Mouse (Mus musculus): ENCODE measurements around the gene Fgf14. TPM values are rescaled to one million over a fixed set of nuclear protein-coding genes. Genes with fewer than 3 reads are reported as not detected.

Gene Fgf14
- polyA plus RNA-seq, 1 experiment, result 0.03 TPM

DNA sequence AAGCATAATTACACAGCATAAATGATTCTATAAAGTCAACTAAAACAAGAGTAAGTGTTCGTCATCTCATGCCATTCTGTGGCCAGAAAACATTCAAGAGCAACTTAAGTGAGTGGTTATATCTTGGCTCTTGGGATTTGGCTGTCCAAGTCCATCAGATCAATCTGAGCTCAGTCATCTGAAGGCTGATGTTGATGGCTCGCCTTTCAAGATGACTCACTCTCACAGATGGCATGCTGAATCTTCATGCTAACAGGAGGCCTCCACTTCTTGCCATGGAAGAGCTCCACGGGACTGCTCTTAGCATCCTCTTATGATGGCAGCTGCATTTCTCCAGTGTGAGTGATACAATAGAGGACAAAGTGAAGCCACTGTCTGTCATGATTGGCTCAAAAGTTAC lies 34.1 kb downstream of the Fgf14 start:
- TF ChIP-seq POLR2A (IDR thresholded peaks at IDR 0.05; ENCODE audit: low read depth, low read length) (no peak), CTCF (IDR thresholded peaks at IDR 0.05; ENCODE audit: extremely low read depth, insufficient read length, insufficient replicate concordance, low read depth, low read length) (no peak)
- H3K4me3 ChIP-seq (ENCODE audit: low read depth, low read length), result no peak overlapping the region
- WGBS, result 56% methylated on average over 3 of the region's 3 CpGs
- H3K27ac ChIP-seq (ENCODE audit: insufficient read depth, low read depth, low read length), result no peak overlapping the region
- H3K4me1 ChIP-seq (ENCODE audit: control insufficient read depth, insufficient read depth, insufficient read length, low read length), result no peaks in the 10 kb centered on the region
- H3K27me3 ChIP-seq (ENCODE audit: control insufficient read depth, insufficient read depth, low read length), result no peaks in the 10 kb centered on the region
- H3K36me3 ChIP-seq (ENCODE audit: control insufficient read depth, insufficient read depth, low read length), result no peaks in the 10 kb centered on the region

DNA sequence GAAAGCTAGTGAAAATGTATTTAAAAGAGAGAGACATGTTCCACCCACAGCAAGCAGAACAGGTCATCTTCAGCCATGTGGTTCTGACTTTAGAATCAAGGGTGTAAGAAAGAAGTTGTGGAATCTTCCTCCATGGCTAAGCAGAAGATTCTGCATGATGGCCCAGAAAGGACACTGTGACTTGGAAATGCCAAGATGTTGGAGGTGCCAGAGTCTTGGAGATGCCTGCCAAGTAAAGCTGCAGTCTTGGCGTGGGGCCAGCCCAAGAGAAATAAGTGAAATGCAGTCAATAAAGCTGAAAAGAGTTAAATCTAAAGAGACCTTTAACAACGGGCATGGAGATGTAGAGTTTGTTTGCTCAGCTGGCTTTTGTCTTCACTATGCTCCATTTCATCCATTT lies 42.0 kb downstream of the Fgf14 start:
- Histone ChIP-seq H3K4me1 (ENCODE audit: control insufficient read depth, insufficient read depth, insufficient read length, low read length) (no peaks in the 10 kb centered on the region), H3K4me3 (ENCODE audit: low read depth, low read length) (no peak overlapping the region), H3K36me3 (ENCODE audit: control insufficient read depth, insufficient read depth, low read length) (no peaks in the 10 kb centered on the region), H3K27me3 (ENCODE audit: control insufficient read depth, insufficient read depth, low read length) (no peaks in the 10 kb centered on the region), H3K27ac (ENCODE audit: insufficient read depth, low read depth, low read length) (no peak overlapping the region)
- WGBS, result 41% methylated on average over 2 of the region's 2 CpGs
- TF ChIP-seq CTCF (IDR thresholded peaks at IDR 0.05; ENCODE audit: extremely low read depth, insufficient read length, insufficient replicate concordance, low read depth, low read length), result no peak
- no peak for TF ChIP-seq POLR2A (IDR thresholded peaks at IDR 0.05; ENCODE audit: low read depth, low read length)

DNA sequence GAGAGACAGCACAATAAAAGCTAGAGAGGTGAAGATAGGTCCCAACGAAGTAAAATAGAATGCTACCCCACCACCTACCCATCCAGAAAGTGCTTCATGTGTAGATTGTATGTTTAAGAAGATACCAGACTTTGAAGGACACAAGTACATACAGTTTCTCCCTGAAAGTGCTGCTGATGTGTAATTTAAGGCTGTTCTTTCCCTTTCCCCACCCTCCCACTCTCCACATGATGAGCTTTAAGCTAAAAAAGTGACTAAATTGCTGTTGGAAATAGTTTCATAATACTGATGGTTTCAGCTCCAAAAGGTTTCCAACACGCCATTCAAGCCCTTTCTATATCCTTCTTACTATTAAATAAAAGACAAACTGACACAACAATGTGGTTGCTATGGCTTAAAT lies 63.5 kb downstream of the Fgf14 start:
- 55% methylated on average over 2 of the region's 2 CpGs for WGBS
- TF ChIP-seq POLR2A (IDR thresholded peaks at IDR 0.05; ENCODE audit: low read depth, low read length) (no peak), CTCF (IDR thresholded peaks at IDR 0.05; ENCODE audit: extremely low read depth, insufficient read length, insufficient replicate concordance, low read depth, low read length) (no peak)
- no peak overlapping the region for H3K27ac ChIP-seq (ENCODE audit: insufficient read depth, low read depth, low read length)
- H3K27me3 ChIP-seq (ENCODE audit: control insufficient read depth, insufficient read depth, low read length), result no peaks in the 10 kb centered on the region
- H3K36me3 ChIP-seq (ENCODE audit: control insufficient read depth, insufficient read depth, low read length), result no peaks in the 10 kb centered on the region
- H3K4me3 ChIP-seq (ENCODE audit: low read depth, low read length), result no peak overlapping the region
- no peaks in the 10 kb centered on the region for H3K4me1 ChIP-seq (ENCODE audit: control insufficient read depth, insufficient read depth, insufficient read length, low read length)

DNA sequence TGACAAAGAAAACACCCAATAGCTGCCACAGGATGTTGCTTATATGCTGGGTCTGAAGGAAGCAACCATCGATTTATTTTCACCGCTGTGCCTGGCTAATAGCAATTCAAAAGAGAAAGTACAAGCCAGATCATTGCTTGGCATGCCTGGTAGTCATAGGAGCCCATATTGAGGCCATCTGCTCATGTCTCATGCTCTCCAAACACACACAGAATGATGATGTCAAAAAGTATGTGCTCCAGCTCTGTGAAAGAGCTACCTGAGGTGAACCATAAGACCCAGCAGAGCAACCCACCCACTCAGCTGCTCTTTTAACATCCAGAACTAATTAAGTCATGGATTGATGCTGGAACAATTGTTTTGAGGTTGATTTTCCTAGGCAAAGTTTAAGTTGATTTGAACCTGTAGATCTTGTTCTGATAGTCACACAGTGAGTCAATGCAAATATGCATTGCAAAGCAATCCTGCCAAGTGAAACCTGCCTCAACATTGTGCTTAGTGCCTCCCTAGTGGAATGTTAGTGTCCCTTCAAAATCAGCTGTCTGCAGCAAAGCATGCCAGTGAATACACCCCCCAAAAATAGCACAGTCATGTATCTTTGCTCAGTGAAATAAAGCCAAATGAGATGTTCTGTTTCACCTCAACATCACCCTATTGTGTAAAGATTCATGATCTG lies 70.8 kb downstream of the Fgf14 start:
- Histone ChIP-seq H3K27ac (ENCODE audit: insufficient read depth, low read depth, low read length) (no peak overlapping the region), H3K27me3 (ENCODE audit: control insufficient read depth, insufficient read depth, low read length) (no peaks in the 10 kb centered on the region), H3K4me1 (ENCODE audit: control insufficient read depth, insufficient read depth, insufficient read length, low read length) (no peaks in the 10 kb centered on the region), H3K36me3 (ENCODE audit: control insufficient read depth, insufficient read depth, low read length) (no peaks in the 10 kb centered on the region), H3K4me3 (ENCODE audit: low read depth, low read length) (no peak overlapping the region)
- 89% methylated on average over 2 of the region's 2 CpGs for WGBS
- TF ChIP-seq POLR2A (IDR thresholded peaks at IDR 0.05; ENCODE audit: low read depth, low read length), result no peak
- TF ChIP-seq CTCF (IDR thresholded peaks at IDR 0.05; ENCODE audit: extremely low read depth, insufficient read length, insufficient replicate concordance, low read depth, low read length), result no peak

DNA sequence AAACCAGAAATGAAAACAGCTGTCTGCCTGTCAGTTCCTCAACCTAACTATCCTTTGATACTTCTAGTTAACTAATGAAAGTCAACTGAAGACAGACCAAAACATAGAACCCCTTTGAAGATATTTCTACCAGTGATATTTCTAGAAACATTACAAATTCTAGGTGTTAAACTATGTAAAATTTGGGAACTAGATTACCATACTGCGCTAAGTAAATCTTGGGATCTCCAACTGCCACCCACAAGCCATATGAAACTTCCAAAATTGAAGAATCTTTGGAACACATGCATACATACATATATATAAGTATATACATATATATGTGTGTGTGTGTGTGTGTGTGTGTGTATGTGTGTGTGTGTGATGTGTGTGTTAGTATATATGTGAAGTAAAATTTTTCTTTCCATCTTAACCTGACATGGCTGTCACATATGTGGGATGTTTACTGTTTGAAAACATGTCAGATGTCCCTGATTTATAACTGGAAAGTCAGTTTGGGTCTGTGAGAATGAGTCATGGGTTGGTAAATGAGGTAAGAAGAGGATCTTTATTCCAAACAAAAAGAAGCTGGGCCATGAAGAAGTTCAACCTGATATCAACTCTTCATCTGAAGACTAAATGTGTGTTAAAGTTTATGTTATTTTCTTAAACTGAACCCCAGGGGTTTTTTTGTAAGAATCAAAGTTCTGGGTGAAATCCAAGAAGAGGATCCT lies 71.7 kb downstream of the Fgf14 start:
- no peak overlapping the region for H3K27ac ChIP-seq (ENCODE audit: insufficient read depth, low read depth, low read length)
- WGBS, result 89% methylated on average over 1 of the region's 1 CpGs

DNA sequence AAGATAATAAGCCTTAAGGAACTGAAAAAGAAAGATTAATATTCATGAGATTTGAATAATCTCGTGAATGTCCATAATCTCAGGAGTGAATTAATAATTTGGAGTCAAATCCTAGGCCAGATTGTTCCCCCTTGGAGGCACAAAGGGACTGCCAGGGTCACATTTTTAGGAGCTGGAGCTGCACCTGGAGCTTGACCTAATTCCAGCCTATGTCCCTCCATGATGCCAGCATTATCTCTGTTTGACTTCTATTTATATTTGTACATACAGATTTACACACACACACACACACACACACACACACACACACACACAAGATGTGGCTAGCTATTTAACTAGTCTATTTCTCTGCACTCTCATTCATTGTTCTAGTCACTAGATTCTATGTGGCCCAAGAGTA lies 100.4 kb downstream of the Fgf14 start:
- no peak overlapping the region for H3K4me3 ChIP-seq (ENCODE audit: low read depth, low read length)
- no peak for TF ChIP-seq POLR2A (IDR thresholded peaks at IDR 0.05; ENCODE audit: low read depth, low read length)
- no peaks in the 10 kb centered on the region for H3K27me3 ChIP-seq (ENCODE audit: control insufficient read depth, insufficient read depth, low read length)
- no peaks in the 10 kb centered on the region for H3K36me3 ChIP-seq (ENCODE audit: control insufficient read depth, insufficient read depth, low read length)
- WGBS, result 62% methylated on average over 1 of the region's 1 CpGs
- no peaks in the 10 kb centered on the region for H3K4me1 ChIP-seq (ENCODE audit: control insufficient read depth, insufficient read depth, insufficient read length, low read length)
- no peak overlapping the region for H3K27ac ChIP-seq (ENCODE audit: insufficient read depth, low read depth, low read length)

More for the DNA sequence above, 71.7 kb downstream of the Fgf14 start:
- no peaks in the 10 kb centered on the region for H3K4me1 ChIP-seq (ENCODE audit: control insufficient read depth, insufficient read depth, insufficient read length, low read length)
- H3K4me3 ChIP-seq (ENCODE audit: low read depth, low read length), result no peak overlapping the region
- H3K27me3 ChIP-seq (ENCODE audit: control insufficient read depth, insufficient read depth, low read length), result no peaks in the 10 kb centered on the region
- no peaks in the 10 kb centered on the region for H3K36me3 ChIP-seq (ENCODE audit: control insufficient read depth, insufficient read depth, low read length)
- no peak for TF ChIP-seq POLR2A (IDR thresholded peaks at IDR 0.05; ENCODE audit: low read depth, low read length)
- TF ChIP-seq CTCF (IDR thresholded peaks at IDR 0.05; ENCODE audit: extremely low read depth, insufficient read length, insufficient replicate concordance, low read depth, low read length), result no peak

DNA sequence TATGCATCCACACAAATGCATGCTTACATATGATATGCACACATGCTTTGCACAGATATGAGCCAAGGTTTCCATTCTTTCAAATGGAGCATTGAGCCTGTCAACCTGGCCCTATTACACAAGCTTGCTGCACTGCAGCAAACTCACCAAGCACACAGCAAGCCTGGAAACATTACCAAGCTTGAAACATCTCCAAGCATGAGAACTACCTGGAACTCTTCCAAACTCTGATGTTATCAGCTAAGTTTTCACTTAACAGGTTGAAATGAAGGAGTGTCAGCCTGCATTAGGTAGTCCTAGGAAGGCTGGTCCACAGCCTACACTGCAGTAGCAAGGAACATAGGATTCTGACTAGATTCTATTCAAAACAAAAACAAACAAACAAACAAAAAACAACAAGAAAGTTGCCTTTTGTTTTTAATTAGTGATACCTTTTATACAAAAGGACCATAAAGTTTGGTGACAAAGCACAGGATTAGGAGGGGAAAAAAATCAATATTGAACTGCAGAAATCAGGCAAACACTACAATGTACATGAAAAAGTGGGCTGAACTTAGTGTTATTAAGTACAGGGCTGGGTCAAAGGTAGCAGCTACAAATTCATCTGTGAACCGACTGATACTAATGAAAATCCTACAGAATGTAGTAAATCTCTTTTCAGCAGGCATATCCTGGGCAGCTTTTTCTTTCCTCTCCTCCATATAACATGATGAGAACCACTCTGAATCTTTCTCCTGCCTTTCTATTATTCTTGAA lies 101.6 kb downstream of the Fgf14 start:
- Histone ChIP-seq H3K27me3 (ENCODE audit: control insufficient read depth, insufficient read depth, low read length) (no peaks in the 10 kb centered on the region), H3K36me3 (ENCODE audit: control insufficient read depth, insufficient read depth, low read length) (no peaks in the 10 kb centered on the region), H3K4me1 (ENCODE audit: control insufficient read depth, insufficient read depth, insufficient read length, low read length) (no peaks in the 10 kb centered on the region), H3K27ac (ENCODE audit: insufficient read depth, low read depth, low read length) (no peak overlapping the region), H3K4me3 (ENCODE audit: low read depth, low read length) (no peak overlapping the region)
- 15% methylated on average over 1 of the region's 1 CpGs for WGBS
- no peak for TF ChIP-seq CTCF (IDR thresholded peaks at IDR 0.05; ENCODE audit: extremely low read depth, insufficient read length, insufficient replicate concordance, low read depth, low read length)
